8 mouse cellular contexts compared by ENCODE assay signal in the genomic region with DNA sequence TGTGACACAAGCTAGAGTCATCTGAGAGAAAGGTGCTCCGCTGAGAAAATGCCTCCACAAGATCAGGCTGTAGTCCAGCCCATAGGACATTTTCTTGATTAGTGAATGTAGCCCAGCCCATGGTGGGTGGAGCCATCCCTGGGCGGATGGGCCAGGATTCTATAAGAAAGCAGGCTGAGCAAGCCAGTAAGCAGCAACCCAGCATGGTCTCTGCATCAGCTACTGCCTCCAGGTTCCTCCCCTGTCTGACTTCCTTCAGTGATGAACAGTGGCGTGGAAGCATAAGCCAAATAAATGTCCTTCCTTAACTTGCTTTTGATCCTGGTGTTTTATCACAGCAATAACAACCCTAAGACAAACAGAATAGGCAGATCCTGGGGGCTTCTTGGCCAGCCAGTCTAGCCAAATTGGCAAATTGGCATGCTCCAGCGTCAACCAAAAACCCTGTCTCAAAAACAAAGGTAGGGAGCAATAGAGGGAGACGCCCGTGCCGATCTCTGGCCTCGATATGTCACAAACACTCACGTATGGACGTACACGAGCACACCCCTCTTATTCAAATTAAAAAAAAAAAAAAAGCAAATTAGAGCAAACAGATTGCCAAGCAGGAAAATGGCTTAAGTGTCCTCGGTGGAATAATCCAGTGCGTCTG. TPM values are rescaled to one million over a fixed set of nuclear protein-coding genes. Genes with fewer than 3 reads are reported as not detected.
DNase-seq lines count a peak whose midpoint lies in the region; ATAC-seq and TF ChIP-seq lines count a peak whose summit lies in the region.

No protein-coding gene starts in this region.

- no peak for TF ChIP-seq POLR2A in CH12.LX (IDR thresholded peaks at IDR 0.05; ENCODE audit: low read depth, low read length)
- TF ChIP-seq POLR2A in thymus, adult 2 months (IDR thresholded peaks at IDR 0.05; ENCODE audit: control insufficient read depth, extremely low read depth, insufficient read depth, low read length, poor library complexity), result no peak

- WGBS in hindbrain, embryonic 15.5 days, result 6% methylated on average over 13 of the region's 13 CpGs
- WGBS in thymus, adult 2 months, result 64% methylated on average over 13 of the region's 13 CpGs

- no peak for ATAC-seq in G1E (ENCODE audit: extremely low read depth, insufficient number of reproducible peaks, low FRiP score, poor library complexity, severe bottlenecking)
- peak; percentile 36; the same call in 1 of the 2 replicates for ATAC-seq in hindbrain, embryonic 15.5 days (ENCODE audit: low FRiP score, low read depth)

- no peak for TF ChIP-seq RAD21 in CH12.LX (IDR thresholded peaks at IDR 0.05; ENCODE audit: low read depth, low read length)

- H3K4me1 ChIP-seq in CH12.LX (ENCODE audit: control insufficient read depth in 1 of 2, insufficient read depth in 2 of 2) (peaks cover 7 to 43% of the 10 kb centered on the region in 2 experiments), G1E (ENCODE audit: insufficient read depth, low read depth, low read length) (peaks cover 84% of the 10 kb centered on the region)
- H3K4me1 ChIP-seq in hindbrain, embryonic 15.5 days (replicated peaks), result peaks cover 34% of the 10 kb centered on the region
- peaks cover 6% of the 10 kb centered on the region for H3K4me1 ChIP-seq in thymus, adult 2 months (replicated peaks; ENCODE audit: control insufficient read depth, insufficient read depth, low read length)

- no peak overlapping the region; the same call in 1 of the 2 replicates for H3K27ac ChIP-seq in CH12.LX (ENCODE audit: insufficient read depth, low read depth)
- H3K27ac ChIP-seq in hindbrain, embryonic 15.5 days (replicated peaks), result peak overlapping the region; percentile 86
- H3K27ac ChIP-seq in thymus, adult 2 months (ENCODE audit: control insufficient read depth, insufficient read depth, low read length), result no peak overlapping the region

- H3K9me3 ChIP-seq in CH12.LX (replicated peaks; ENCODE audit: low read length) (no peaks in the 10 kb centered on the region), G1E (replicated peaks) (no peaks in the 10 kb centered on the region)
- no peaks in the 10 kb centered on the region for H3K9me3 ChIP-seq in hindbrain, embryonic 15.5 days

- dilution Hi-C loops in CH12.LX (cut with MboI; ENCODE audit: extremely low pct_ligation_motif_present, extremely low pct_unique_long_range_greater_than_20kb, low sequenced_read_pairs), result no loop called here

- in situ Hi-C loops in CH12.LX (cut with MboI; ENCODE audit: low pct_ligation_motif_present, low pct_unique_long_range_greater_than_20kb, low sequenced_read_pairs), result no loop called here

- H3K27me3 ChIP-seq in CH12.LX (replicated peaks) (no peaks in the 10 kb centered on the region), G1E (ENCODE audit: insufficient read depth, low read length) (no peaks in the 10 kb centered on the region)
- H3K27me3 ChIP-seq in hindbrain, embryonic 15.5 days, result no peaks in the 10 kb centered on the region
- no peaks in the 10 kb centered on the region for H3K27me3 ChIP-seq in thymus, adult 2 months (ENCODE audit: control insufficient read depth, insufficient read depth, low read length)

- peak overlapping the region; percentile 51 for H3K4me2 ChIP-seq in CH12.LX (ENCODE audit: insufficient read depth, low read depth, poor library complexity, severe bottlenecking)
- peak overlapping the region; percentile 53 for H3K4me2 ChIP-seq in hindbrain, embryonic 15.5 days

- H3K4me3 ChIP-seq in CH12.LX (replicated peaks in 1 of 3; ENCODE audit: low read depth in 2 of 3, low read length in 2 of 3, poor library complexity in 1 of 3) (peak overlapping the region in 1 of 3 experiments; percentile 17), G1E (ENCODE audit: low read depth, low read length) (peak overlapping the region; percentile 10; the same call in 1 of the 2 replicates)
- peak overlapping the region; percentile 78 for H3K4me3 ChIP-seq in hindbrain, embryonic 15.5 days
- no peak overlapping the region for H3K4me3 ChIP-seq in thymus, adult 2 months (ENCODE audit: control insufficient read depth, insufficient read depth, low read length)

- H3K9ac ChIP-seq in CH12.LX (ENCODE audit: insufficient read depth, low read depth), result 0 out of 2 replicates have a peak overlapping the region, but pooled peaks have one; percentile 24
- peak overlapping the region; percentile 30 for H3K9ac ChIP-seq in hindbrain, embryonic 15.5 days

- H3K36me3 ChIP-seq in CH12.LX (replicated peaks in 1 of 2; ENCODE audit: control insufficient read depth in 1 of 2, insufficient read depth in 1 of 2, low read length in 1 of 2) (peaks cover 16 to 20% of the 10 kb centered on the region in 2 experiments), G1E (replicated peaks) (peaks cover 21% of the 10 kb centered on the region)
- peaks cover 14% of the 10 kb centered on the region for H3K36me3 ChIP-seq in hindbrain, embryonic 15.5 days
- peaks cover 10% of the 10 kb centered on the region for H3K36me3 ChIP-seq in thymus, adult 2 months (ENCODE audit: control insufficient read depth, insufficient read depth, low read length)

- TF ChIP-seq EP300 in CH12.LX (IDR thresholded peaks at IDR 0.05; ENCODE audit: low read length), result no peak

- peaks cover 7% of the 10 kb centered on the region; the same call in 1 of the 2 replicates for H3K79me2 ChIP-seq in CH12.LX (replicated peaks; ENCODE audit: control insufficient read depth, extremely low read depth, insufficient read depth, poor library complexity, severe bottlenecking)

- TF ChIP-seq CTCF in CH12.LX (conservative IDR thresholded peaks at IDR 0.05 in 1 of 2, IDR thresholded peaks at IDR 0.05 in 1 of 2; ENCODE audit: low read depth in 2 of 2, low read length in 2 of 2) (no peak), G1E (IDR thresholded peaks at IDR 0.05; ENCODE audit: low read depth, low read length) (no peak)
- no peak for TF ChIP-seq CTCF in thymus, adult 2 months (IDR thresholded peaks at IDR 0.05; ENCODE audit: borderline replicate concordance, control insufficient read depth, extremely low read depth, insufficient read depth, low read length, poor library complexity)

- DNase-seq in CH12.LX (ENCODE audit: extremely low read depth), result peak; percentile 34
- no peak for DNase-seq in G1E (ENCODE audit: low spot score)
- DNase-seq in embryo, embryonic 11.5 days (ENCODE audit: low read depth, low spot score), result peak; percentile 27
- peak; percentile 90 for DNase-seq in liver
- DNase-seq in retina, postnatal 1 day, result peak; percentile 72
- DNase-seq in thymus, adult 2 months, result no peak
- DNase-seq in adrenal gland, adult 18-20 months (ENCODE audit: low spot score in 2 of 2), result no peak

TF ChIP-seq in CH12.LX, 34 proteins besides CTCF, POLR2A, EP300 and RAD21:
- TF ChIP-seq NELFE (IDR thresholded peaks at IDR 0.05; ENCODE audit: low read depth, low read length), result no peak
- TF ChIP-seq TBP (conservative IDR thresholded peaks at IDR 0.05; ENCODE audit: low read depth, low read length), result 0 out of 2 replicates have a peak, but pooled peaks have one; percentile 40

RNA-seq across cellular contexts. Expression of gene Os9, which starts 2.0 kb away (rescaled TPM):
- total RNA-seq in CH12.LX (2012; rRNA removed) (81.1 and 82.7 TPM in 2 replicates), CH12.LX (2014; rRNA removed) (41.0 and 42.8 TPM in 2 replicates), G1E (2014; fragmentation: Nextera tagmentation) (47.9 and 55.4 TPM in 2 replicates), G1E (2017) (95.7 and 99.7 TPM in 2 replicates)
- polyA plus RNA-seq in CH12.LX (2012; ENCODE audit: insufficient read length, low read depth) (61.9 and 78.2 TPM in 2 replicates), G1E (2012) (110 and 126 TPM in 2 replicates)
- polyA plus RNA-seq in hindbrain, embryonic 15.5 days (2015; fragmentation: Nextera tagmentation; extraction: Ambion mirVana), result 125 and 130 TPM in 2 replicates
- 97.0 and 106 TPM in 2 replicates for polyA plus RNA-seq in thymus, adult 2 months (2012; rRNA removed)
- 100 to 1,000 TPM; 114 to 147 TPM for total RNA-seq in adrenal gland, adult 18-20 months (2021)

RNA-seq across cellular contexts. Expression of gene B4galnt1, which starts 42.1 kb away (rescaled TPM):
- 15.5 and 17.5 TPM in 2 replicates for total RNA-seq in CH12.LX (2012; rRNA removed)
- total RNA-seq in CH12.LX (2014; rRNA removed), result 0.74 and 0.98 TPM in 2 replicates
- polyA plus RNA-seq in CH12.LX (2012; ENCODE audit: insufficient read length, low read depth), result 1.9 and 2.3 TPM in 2 replicates
- total RNA-seq in G1E (2014; fragmentation: Nextera tagmentation), result 173 and 188 TPM in 2 replicates
- total RNA-seq in G1E (2017), result 65.0 and 66.7 TPM in 2 replicates
- 292 and 318 TPM in 2 replicates for polyA plus RNA-seq in G1E (2012)
- polyA plus RNA-seq in hindbrain, embryonic 15.5 days (2015; fragmentation: Nextera tagmentation; extraction: Ambion mirVana), result 54.0 and 74.6 TPM in 2 replicates
- 196 and 239 TPM in 2 replicates for polyA plus RNA-seq in thymus, adult 2 months (2012; rRNA removed)
- total RNA-seq in adrenal gland, adult 18-20 months (2021), result 1 to 10 TPM; 7.8 to 8.6 TPM

RNA-seq across cellular contexts. Expression of gene Agap2, which starts 47.8 kb away (rescaled TPM):
- total RNA-seq in CH12.LX (2012; rRNA removed), result 43.5 and 46.0 TPM in 2 replicates
- 24.8 and 27.8 TPM in 2 replicates for total RNA-seq in CH12.LX (2014; rRNA removed)
- 26.1 and 27.8 TPM in 2 replicates for polyA plus RNA-seq in CH12.LX (2012; ENCODE audit: insufficient read length, low read depth)
- total RNA-seq in G1E (2014; fragmentation: Nextera tagmentation), result 0.15 and 1.3 TPM in 2 replicates
- under 0.01 and 1.1 TPM in 2 replicates for total RNA-seq in G1E (2017)
- polyA plus RNA-seq in G1E (2012), result 0.07 and 0.26 TPM in 2 replicates
- 4.0 and 4.9 TPM in 2 replicates for polyA plus RNA-seq in hindbrain, embryonic 15.5 days (2015; fragmentation: Nextera tagmentation; extraction: Ambion mirVana)
- 123 and 149 TPM in 2 replicates for polyA plus RNA-seq in thymus, adult 2 months (2012; rRNA removed)
- 1 to 10 TPM; 3.1 to 3.2 TPM for total RNA-seq in adrenal gland, adult 18-20 months (2021)

RNA-seq across cellular contexts. Expression of gene Tspan31, which starts 52.8 kb away (rescaled TPM):
- total RNA-seq in CH12.LX (2012; rRNA removed), result 81.5 and 85.9 TPM in 2 replicates
- total RNA-seq in CH12.LX (2014; rRNA removed), result 110 and 148 TPM in 2 replicates
- 72.8 and 79.9 TPM in 2 replicates for polyA plus RNA-seq in CH12.LX (2012; ENCODE audit: insufficient read length, low read depth)
- 163 and 186 TPM in 2 replicates for total RNA-seq in G1E (2014; fragmentation: Nextera tagmentation)
- total RNA-seq in G1E (2017), result 73.6 and 83.9 TPM in 2 replicates
- 30.3 and 41.8 TPM in 2 replicates for polyA plus RNA-seq in G1E (2012)
- 120 and 123 TPM in 2 replicates for polyA plus RNA-seq in hindbrain, embryonic 15.5 days (2015; fragmentation: Nextera tagmentation; extraction: Ambion mirVana)
- polyA plus RNA-seq in thymus, adult 2 months (2012; rRNA removed), result 39.5 and 45.2 TPM in 2 replicates
- total RNA-seq in adrenal gland, adult 18-20 months (2021), result 100 to 1,000 TPM; 106 to 107 TPM

RNA-seq across cellular contexts. Expression of gene Slc26a10, which starts 57.5 kb away (rescaled TPM):
- 1.2 and 1.7 TPM in 2 replicates for total RNA-seq in CH12.LX (2012; rRNA removed)
- 0.05 TPM in 2 replicates for total RNA-seq in CH12.LX (2014; rRNA removed)
- 0.16 and 0.44 TPM in 2 replicates for polyA plus RNA-seq in CH12.LX (2012; ENCODE audit: insufficient read length, low read depth)
- total RNA-seq in G1E (2014; fragmentation: Nextera tagmentation), result 8.4 and 10.1 TPM in 2 replicates
- total RNA-seq in G1E (2017), result 0.58 and 0.98 TPM in 2 replicates
- polyA plus RNA-seq in G1E (2012), result 0.68 and 0.94 TPM in 2 replicates
- polyA plus RNA-seq in hindbrain, embryonic 15.5 days (2015; fragmentation: Nextera tagmentation; extraction: Ambion mirVana), result 0.91 and 1.0 TPM in 2 replicates
- polyA plus RNA-seq in thymus, adult 2 months (2012; rRNA removed), result 3.6 and 6.4 TPM in 2 replicates
- total RNA-seq in adrenal gland, adult 18-20 months (2021), result 1 to 10 TPM; 1.1 to 1.8 TPM

Comparison
In these comparisons a context has a peak if more than half of its experiments do, and no peak if none do; other contexts are left out.
1. DNase-seq: peak in CH12.LX (single experiment), embryo, embryonic 11.5 days (single experiment), liver (single experiment) and retina, postnatal 1 day (single experiment); none in G1E (single experiment), thymus, adult 2 months (single experiment) and adrenal gland, adult 18-20 months (0 of 2).
2. RNA of gene B4galnt1, which starts 42.1 kb away (polyA plus RNA-seq): 292 to 318 TPM in G1E, 196 to 239 TPM in thymus, adult 2 months and 54.0 to 74.6 TPM in hindbrain, embryonic 15.5 days; 1.9 to 2.3 TPM in CH12.LX; every median in the first group is over 10 times any median in the second.